Mouse (Mus musculus) spleen, postnatal 36 days (tissue): ENCODE results near the gene Tiam2.

Source experiments
- DNase-seq, 2 experiments: peaks; one replicate each; pipeline ENCODE4 v3.0.0; 2022; ENCODE audit warnings: low spot score in 2 of 2, mixed read lengths in 1 of 2

The Tiam2 gene

DNA sequence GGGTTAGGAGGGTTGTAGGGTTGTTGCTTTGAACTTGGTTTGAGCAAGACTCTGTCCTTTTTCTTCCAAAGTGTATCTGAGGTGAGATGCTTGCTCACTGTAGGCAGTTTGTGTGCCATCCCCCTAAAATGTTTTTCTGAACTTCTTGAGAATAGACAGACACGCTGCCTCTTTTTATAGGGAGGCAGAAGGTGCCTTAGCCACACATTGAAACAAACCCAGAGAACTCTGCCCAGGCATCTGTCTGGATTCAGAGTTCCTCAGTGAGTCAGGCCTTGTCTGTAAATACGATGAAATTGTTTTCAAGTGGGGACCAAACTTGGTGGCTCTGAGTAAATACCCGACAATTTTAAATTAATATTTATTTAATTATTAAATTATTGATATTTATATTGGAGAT is 172.2 kb downstream of the Tiam2 start:
- no peak for DNase-seq

DNA sequence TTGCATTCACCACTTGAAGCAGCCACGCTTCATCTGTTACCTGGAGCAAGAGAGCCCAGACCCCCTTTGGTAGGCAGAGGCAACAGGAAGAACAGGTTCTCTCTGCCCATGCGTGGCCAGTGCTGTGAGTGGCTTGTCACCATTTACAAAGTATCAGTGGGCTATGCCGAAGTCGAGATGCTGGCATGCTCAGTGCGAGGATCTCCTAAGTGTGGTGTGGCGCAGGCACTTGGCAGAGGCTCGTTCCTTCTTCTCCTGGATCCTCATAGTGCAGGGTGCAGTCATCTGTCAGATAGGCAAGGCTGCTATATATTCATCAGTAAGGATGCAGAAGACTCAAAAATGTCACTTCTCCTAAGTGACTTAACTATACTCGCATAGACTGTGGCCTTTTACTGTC is 173.1 kb downstream of the Tiam2 start:
- DNase-seq: no peak

DNA sequence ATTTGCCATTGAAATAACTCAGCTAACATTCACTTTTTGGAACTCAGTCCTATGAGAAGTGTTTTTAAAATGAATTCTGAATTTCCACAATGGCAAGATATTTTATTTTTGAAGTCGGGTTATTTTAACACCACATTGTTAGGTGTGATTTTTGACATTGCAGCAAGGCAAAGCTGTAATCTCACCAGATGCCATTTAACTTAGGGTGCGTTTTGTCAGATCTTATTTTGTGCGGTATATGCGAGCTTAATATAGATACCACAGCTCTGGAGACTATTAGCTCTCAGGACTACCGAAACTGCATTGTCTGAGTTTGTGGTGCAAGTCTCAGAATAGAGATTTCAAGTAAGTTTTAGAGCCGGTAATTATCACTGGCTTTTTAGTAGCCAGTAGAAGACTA is 173.7 kb downstream of the Tiam2 start:
- DNase-seq: no peak

DNA sequence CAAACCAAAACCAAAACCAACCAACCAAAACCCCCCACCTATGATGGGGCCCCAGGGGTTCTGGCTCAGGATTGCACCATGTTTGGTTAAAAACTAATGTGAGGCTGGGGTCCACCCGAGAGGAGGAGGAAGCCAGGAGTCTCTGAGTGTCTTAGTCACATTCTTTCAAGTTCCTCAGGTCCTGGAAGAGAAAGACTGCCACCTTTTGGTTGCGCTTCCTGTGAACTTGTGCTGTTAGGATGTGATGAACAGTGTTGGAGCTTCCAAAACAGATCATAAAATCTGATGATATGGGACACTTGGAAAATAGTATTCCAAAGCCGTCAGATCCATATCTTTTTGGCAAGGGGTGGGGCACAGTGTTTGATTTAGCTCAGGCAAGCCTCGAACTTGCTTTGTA is 174.6 kb downstream of the Tiam2 start:
- DNase-seq: no peak

DNA sequence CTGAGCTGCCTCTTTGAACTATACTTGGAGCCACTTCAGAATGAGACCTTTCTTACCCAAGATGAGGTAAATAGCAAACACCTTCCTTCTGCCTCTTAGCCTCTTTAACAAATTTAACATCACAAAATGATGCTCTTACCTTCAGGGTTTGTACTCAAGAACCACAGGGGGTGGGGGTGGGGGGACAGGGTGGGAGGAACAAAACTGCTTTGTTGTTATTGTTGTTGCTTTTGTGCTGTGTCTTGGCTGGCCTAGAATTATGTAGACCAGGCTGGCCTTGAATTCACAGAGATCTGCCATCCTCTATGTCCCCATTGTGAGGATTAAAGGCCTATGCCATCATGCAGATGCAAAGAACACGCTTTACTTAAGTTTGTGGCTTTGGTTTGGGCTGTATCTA is 179.3 kb downstream of the Tiam2 start:
- DNase-seq: no peak

DNA sequence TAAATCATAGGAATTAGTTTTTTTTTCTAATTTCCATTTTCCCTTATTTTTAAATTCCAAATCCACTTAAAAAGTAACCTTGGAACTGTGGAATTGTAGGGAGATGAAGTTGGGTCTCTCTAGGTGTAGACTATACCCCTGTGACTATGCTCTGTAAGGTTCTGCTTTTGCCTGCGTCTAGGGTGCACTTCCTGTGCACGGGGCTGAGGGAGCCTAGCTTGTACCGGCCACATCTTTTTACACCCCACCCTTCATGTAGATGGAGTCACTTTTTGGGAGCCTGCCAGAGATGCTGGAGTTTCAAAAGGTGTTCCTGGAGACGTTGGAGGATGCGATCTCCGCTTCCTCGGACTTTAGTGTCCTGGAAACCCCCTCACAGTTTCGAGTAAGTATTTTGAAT is 180.1 kb downstream of the Tiam2 start:
- DNase-seq: no peak

DNA sequence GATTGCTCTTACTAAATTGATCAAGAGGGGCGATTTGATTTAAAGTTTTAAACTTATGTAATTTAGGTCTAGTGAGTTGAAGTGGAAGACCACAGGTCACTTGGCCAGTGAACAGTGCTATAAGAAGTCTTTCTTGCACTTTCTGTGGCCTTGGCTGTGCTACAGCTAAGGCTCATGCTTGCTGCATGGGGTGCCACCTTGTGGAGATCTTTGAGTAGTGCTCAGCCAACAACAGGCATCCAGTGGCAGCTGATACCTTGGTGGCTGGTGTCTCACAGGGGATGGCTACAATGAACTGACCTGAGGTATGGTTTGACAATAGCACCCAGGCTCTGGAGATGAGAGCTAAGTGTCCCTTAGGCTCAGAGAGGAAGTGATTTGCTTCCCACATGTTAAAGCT is 183.5 kb downstream of the Tiam2 start:
- DNase-seq: peak; percentile 6 to 37

DNA sequence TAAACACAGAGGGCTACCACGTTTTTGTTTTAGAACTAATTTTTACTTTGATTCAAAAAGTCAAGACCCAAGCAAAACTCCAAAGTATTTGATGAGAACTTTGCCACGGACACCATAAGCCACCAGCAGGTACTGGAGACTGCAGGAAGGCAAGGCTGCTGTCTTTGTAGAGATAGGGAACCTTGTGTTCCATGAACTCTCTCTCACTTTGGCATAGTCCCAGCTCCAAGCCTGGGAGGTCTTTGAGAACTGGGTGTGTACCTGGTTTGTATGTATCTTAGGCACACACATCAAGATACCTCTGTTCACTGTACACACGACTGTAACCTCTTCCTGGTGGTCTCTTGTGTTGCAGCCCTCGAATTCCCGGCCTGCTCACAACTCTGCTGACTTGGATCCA is 187.9 kb downstream of the Tiam2 start:
- DNase-seq: no peak

DNA sequence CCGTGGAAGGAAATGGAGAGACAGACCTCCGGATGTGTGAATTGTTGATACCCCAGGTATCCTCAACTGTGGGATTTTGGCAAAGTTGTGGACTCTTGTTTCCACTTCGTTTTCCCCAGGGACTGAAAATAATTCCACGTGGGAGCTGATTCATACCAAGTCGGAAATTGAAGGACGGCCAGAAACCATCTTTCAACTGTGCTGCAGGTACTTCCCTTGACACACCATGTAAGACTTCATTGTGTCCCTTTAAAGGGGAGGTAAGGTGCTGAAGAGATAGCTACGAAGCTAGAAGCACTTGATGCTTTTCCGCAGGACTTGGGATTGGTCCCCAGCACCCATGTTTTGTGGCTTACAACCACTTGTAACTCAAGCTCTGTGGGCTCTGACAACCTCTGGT is 189.5 kb downstream of the Tiam2 start:
- DNase-seq: no peak

DNA sequence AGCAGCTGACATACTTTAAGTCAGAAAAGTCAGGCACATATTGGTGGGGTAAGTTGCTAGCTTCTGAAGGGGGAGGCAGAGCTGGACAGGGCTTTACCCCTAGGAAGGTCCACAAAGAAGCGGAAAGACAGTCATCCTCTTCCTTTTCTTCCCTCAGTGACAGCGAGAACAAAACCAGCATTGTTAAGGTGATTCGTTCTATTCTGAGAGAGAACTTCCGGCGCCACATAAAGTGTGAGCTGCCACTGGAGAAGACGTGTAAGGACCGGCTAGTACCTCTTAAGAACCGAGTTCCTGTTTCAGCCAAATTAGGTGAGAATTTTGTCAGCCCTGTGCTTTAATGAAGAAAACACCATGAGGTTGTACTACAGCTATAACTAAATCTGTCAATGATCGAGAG is 190.0 kb downstream of the Tiam2 start:
- DNase-seq: no peak

DNA sequence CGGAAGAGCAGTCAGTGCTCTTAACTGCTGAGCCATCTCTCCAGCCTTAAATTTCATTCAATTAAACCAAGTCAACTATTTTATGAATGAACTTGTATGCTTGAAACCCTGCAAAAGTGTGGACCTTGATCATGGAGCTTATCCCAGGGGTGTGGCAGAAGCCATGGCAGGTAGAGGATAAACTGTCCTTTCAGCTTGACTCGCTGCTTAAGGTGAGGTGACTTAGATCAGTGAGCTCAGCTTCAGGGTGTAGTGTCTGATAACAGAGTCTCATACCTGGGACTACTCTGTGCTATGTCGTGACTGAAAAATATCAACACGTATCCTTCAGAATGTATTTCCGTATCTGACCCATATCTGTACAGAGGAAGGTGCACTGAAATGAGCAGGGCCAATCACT is 194.0 kb downstream of the Tiam2 start:
- DNase-seq: no peak

DNA sequence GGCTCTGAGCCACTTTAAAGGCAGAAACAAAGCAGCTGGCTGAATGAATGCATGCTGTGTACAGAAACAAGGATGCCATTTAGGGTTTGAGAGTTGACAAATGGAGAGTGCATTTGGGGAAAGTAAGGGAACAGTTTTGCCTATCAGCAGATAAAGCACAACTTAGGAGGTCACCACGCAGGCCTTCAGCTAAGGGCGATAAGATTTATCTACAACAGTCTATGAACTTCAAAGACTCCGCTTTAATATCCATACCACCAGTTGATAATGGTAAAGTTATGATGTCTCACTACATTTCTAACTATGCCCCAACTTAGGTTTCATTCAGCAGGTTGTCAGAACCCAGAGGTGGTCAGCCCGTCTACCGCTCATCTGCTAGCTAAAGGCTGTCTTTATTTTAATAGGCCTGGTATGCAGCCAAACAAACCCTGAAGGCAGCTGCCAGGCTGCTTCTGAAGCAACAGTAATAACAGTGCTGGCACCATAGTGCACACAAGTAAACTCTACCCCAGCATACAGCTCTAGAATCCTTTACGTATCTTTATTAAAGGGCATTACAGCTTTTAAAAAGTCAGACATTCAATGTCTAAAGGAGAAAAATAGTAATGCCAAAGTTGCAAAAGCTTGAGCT is 201.6 kb downstream of the Tiam2 start:
- peak in 1 of 2 experiments; percentile 3 for DNase-seq

DNA sequence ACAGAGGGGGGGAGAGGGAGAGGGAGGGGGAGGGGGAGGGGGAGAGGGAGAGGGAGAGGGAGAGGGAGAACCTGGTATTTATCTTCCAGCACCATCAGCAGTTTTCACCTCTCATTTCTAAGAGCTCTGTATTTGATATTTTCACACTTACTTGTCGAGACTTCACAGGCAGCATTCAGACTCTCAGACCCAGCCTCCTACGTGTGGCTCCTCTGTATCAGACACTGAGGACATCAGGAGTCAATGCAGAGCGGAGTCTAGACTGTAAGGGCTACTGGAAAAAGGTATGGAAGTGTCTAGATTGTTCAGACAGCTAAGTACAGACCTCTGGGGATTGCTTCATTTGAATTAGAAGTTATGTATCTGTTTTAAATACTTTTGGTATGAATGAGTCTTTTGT is 203.2 kb downstream of the Tiam2 start:
- DNase-seq: no peak

DNA sequence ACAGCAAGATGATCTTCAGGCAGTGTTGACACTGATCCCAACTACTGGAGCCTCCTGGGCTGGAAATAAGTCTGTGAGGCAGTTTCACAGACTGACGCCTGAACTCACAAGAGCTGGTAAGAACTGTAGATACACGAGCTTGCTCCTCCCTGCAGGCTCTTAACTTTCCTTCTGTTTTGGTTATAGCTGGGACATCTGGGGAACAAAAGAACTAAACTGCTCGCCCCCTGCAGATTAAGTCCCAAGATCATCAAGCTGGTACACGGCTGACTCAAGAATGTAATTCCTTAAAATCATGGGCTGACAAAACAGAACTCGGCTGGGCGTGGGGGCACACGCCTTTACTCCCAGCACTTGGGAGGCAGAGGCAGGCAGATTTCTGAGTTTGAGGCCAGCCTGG is 204.2 kb downstream of the Tiam2 start:
- no peak for DNase-seq

DNA sequence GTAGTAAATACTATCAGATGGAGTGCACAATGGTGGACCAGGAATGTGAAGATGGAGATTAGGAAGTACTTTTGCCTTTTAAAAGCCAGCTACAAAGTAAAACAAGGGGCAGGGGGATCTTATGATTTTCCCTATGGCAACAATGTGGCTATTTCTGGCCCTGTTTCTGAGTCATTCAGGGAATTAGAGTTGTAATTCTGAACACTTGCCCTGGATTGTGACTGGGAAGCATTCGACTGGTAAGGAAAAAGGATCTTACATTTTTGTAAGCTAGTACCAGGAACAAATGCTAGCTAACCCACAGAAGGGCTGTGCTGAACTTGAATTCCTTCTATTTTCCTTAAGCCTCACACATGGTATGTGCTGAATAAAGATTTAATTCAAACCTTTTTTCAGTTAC is 205.3 kb downstream of the Tiam2 start:
- no peak for DNase-seq

DNA sequence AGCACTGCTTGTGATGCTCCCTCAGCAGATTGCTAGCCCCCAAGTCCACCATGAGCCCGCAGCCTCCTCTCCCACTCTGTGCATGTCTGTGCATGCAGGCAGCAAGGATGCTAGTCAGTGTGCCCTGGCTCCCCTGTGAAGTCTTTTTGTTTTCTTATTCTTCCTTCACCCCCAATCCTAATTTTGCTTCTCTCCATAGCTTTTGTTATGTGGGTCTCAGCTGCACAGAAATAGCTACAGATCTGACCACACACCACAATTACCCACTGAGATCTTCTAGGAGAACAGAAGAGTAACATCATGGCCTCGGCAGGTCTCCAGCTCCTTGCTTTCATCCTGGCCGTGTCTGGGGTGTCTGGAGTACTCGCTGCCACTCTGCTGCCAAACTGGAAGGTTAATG is 205.9 kb downstream of the Tiam2 start, which contains the start of gene Cldn20:
Gene Cldn20, plus strand, starts transcription at position 301 of the 400 bp plus-strand sequence.
- no peak for DNase-seq

DNA sequence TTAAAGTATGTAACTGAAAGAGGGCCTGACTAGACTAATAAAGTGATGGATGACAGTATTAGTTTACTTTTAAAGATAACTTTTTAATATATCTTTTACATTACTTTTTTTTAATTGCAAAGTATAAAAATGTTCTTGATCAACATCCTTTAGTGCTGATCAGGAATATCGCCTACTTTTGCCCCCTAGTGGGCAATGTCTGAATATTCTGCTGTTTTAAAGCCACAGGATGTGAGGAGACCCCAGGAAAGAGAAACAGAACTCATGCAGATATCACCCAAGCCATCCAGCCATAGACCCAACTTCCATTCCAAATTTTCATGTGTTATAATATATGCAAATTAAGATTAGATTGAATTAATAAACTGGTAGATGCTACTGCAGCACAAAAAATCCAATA is 207.1 kb downstream of the Tiam2 start:
- peak in 1 of 2 experiments; percentile 6 for DNase-seq

DNA sequence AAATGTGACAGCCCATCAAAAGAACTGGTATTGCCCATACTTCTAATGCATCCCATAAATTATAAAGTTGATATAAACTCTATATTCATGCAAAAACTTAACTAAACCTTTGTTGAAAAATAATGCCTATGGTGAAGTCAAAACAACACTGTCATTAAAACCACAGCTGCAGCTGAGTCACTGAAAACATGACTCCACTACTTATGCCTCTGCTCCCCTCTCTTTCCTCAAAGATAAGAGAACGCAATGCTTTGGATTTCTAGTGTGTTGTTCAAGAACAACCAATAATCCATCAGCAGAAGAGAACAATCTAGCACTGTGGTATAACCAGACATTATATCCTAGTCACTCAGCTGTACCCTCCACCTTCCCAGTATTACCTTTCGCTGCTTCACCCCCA is 213.9 kb downstream of the Tiam2 start:
- no peak for DNase-seq

DNA sequence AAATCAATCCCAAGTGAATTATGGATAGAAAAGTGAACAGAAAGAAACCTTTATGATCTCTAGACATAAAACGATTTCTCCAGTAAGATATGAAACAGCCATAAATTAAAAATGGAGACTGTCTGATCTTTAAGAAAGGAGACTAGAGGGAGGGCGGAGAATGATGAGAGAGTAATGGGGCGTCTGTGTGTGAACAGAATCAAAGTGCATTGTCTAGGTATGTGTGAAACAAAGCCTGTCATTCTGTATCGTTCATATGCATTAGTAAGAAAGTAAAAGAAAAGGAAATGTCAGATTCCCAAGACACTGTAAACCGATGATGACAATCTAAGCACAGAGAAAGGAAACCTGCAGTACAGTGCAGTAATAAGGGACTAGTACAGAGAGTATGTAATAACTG is 214.7 kb downstream of the Tiam2 start:
- DNase-seq: no peak

DNA sequence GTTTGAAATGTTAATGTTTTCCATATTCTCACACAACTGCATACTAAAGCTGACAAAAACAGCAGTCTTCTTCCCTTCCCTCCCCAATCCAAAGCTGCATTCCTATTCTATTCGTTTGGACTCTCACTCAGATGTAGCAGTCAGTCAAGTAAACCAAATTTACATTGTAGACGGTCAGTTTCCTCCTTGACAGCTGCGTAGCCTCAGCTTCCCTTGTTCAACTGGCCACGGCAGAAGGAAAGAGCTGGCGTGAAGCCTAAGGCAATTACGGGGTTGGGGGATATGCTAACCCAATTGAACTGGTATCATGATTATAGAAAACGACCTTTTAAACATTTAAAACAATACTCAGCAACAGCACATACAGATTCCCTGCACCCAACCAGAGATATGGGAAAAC is 221.4 kb downstream of the Tiam2 start:
- no peak for DNase-seq

DNA sequence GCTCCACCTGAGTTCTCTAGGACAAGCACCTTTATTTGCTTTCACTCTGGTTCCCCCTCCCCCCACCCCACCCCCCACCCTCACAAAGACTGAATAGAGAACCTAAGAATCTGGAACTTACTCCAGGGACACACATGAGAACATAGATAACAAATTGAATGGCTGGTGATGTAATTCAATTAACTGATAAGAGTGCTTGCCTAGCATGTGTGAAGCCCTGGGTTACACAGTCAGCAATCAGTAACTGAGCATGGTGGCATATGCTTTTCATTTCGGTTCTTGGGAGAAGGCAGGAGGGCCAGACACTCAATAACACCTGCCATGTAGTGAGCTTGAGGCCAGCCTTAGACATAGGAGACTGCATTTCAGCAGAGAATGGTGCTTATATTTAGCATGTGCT is 229.9 kb downstream of the Tiam2 start:
- DNase-seq: no peak

DNA sequence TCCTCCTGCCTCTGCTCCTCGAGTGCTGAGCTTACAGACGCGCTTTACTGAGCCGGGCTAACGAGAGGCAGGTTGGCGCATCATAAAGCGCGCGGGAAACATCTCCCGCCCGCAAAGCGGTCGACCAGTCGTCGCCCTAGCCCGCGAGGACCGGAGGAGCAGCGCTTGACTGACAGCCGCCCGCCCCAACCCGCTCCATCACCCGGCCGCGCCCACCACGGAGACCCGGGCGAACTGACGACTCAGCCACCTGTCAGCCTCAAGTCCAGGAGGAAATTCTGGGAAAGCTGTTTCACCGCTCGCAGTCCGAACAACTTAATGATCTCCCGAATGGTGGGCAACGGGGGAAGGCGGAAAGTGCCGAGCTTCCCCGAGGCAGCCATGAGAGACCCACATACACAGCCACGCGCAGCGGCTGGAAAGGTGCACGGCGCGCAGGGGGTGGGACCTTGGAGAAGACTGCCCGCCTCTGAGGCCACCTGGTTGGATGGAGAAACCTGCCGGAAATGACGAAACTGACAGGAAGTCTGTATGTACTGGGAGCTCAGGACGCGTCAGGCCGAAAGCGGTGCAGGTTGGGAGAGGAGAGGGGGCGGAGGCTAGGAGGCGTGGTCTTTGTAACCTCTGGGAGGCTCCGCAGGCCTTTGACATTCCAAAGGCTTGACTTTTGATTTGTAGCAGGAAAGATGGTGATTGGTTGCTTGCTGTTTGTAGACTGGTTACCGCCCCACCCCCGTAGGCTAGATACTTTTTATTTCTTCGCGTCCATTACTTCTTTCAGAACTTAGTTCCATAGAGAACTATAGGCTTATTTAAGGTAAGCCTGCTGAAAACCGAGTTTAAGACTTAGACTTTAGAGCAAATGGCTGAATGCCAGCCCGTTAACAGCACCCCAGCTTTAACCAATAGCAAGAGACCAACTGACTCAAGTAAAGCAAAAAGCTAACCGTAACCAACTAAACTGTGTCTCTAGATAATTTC is 231.2 kb downstream of the Tiam2 start, which contains the start of gene Tfb1m:
Gene Tfb1m, minus strand, starts transcription at position 451 of the 981 bp plus-strand sequence.
- DNase-seq: peak; percentile 97 to 98

DNA sequence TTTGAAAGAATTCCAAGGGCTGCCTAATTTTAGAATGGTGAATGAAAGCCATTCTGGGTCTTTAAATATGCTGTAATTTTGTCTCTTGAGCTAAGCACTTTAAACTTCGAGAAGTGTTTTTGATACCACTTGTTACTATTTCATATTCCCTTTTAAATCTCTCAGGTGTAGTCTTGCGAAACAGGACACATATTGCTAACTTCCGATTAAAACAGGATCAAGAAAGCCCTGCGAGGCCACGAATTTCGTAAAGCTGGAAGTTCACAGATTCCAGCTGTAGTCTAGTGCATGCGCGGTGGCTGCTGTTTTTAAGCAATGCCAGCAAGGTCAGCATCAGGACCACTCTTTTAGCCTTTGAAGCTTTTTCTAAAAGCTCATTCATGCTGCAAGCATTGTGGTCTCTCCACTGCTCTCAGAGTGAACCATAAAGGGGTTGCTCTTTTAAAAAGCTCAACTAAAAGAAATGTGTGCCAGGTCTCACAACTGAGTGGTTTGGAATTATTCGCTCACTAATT is 232.0 kb downstream of the Tiam2 start:
- DNase-seq: no peak
